Mouse (Mus musculus) left cerebral cortex, postnatal 10 days (tissue): ENCODE data around the gene Gfm2. TPM values are rescaled to one million over a fixed set of nuclear protein-coding genes. Genes with fewer than 3 reads are reported as not detected.

Experiments
- DNase-seq, 2 experiments: peaks; one replicate each; pipeline ENCODE4 v3.0.0; 2021 to 2022; ENCODE audit warnings: low spot score in 2 of 2, mixed read lengths in 1 of 2; ENCODE audit errors: extremely low spot score in 1 of 2
- intact Hi-C: fragments of 180-260 bp; cut with DNase I; formaldehyde crosslinking; loops from one replicate; pipeline ENCODE4 v1.15.1; 2025
- total RNA-seq, 2 experiments: library from RNA; stranded (reverse); gene quantifications; 2 replicates each; pipeline ENCODE4 v1.2.3; 2021

The Gfm2 gene
- total RNA-seq, 2 experiments from 2014 or later = 24.5 to 27.2 TPM

GRCm38 (mm10) chr13:97184168-97184567 lies 46.4 kb downstream of the Gfm2 start:
- intact Hi-C loops = no loop called here

GRCm38 (mm10) chr13:97184656-97185055 lies 46.9 kb downstream of the Gfm2 start:
- no peak for DNase-seq
- intact Hi-C loops = no loop called here

More at GRCm38 (mm10) chr13:97184168-97184567, 46.4 kb downstream of the Gfm2 start:
- no peak for DNase-seq

- intact Hi-C loops = no loop called here
These were observed 48.6 kb downstream of the Gfm2 start for GRCm38 (mm10) chr13:97186346-97186745.

GRCm38 (mm10) chr13:97187693-97188092 lies 50.0 kb downstream of the Gfm2 start:
- intact Hi-C loops = no loop called here
- no peak for DNase-seq

More at GRCm38 (mm10) chr13:97186346-97186745, 48.6 kb downstream of the Gfm2 start:
- DNase-seq = no peak

- no peak for DNase-seq
- intact Hi-C loops = no loop called here
These were observed 54.9 kb downstream of the Gfm2 start for GRCm38 (mm10) chr13:97192649-97193048.

GRCm38 (mm10) chr13:97193420-97193819 lies 55.7 kb downstream of the Gfm2 start:
- intact Hi-C loops = no loop called here

GRCm38 (mm10) chr13:97196186-97196924 lies 58.6 kb downstream of the Gfm2 start:
- intact Hi-C loops = no loop called here
- DNase-seq = no peak

More at GRCm38 (mm10) chr13:97193420-97193819, 55.7 kb downstream of the Gfm2 start:
- DNase-seq = peak; percentile 78 to 81

GRCm38 (mm10) chr13:97196925-97197218 lies 59.1 kb downstream of the Gfm2 start:
- intact Hi-C loops = no loop called here
- no peak for DNase-seq

GRCm38 (mm10) chr13:97197932-97198562 lies 60.3 kb downstream of the Gfm2 start, which contains the start of gene Hexb:
Hexb (minus strand) TSS chr13:97198357.
- intact Hi-C loops = no loop called here
- DNase-seq = peak; percentile 81 to 95

GRCm38 (mm10) chr13:97199123-97199522 lies 61.4 kb downstream of the Gfm2 start:
- DNase-seq = no peak
- intact Hi-C loops = no loop called here

- intact Hi-C loops = no loop called here
These were observed 63.3 kb downstream of the Gfm2 start for GRCm38 (mm10) chr13:97201076-97201475.

GRCm38 (mm10) chr13:97201896-97202295 lies 64.2 kb downstream of the Gfm2 start:
- intact Hi-C loops = no loop called here
- no peak for DNase-seq

More at GRCm38 (mm10) chr13:97201076-97201475, 63.3 kb downstream of the Gfm2 start:
- no peak for DNase-seq

GRCm38 (mm10) chr13:97205052-97205701 lies 67.4 kb downstream of the Gfm2 start:
- DNase-seq = peak; percentile 85 to 86
- intact Hi-C loops = no loop called here

- intact Hi-C loops = no loop called here
- no peak for DNase-seq
These were observed 68.3 kb downstream of the Gfm2 start for GRCm38 (mm10) chr13:97206046-97206445.

GRCm38 (mm10) chr13:97207472-97208111 lies 69.9 kb downstream of the Gfm2 start:
- intact Hi-C loops = no loop called here

GRCm38 (mm10) chr13:97208112-97208478 lies 70.4 kb downstream of the Gfm2 start:
- DNase-seq = no peak
- intact Hi-C loops = no loop called here

More at GRCm38 (mm10) chr13:97207472-97208111, 69.9 kb downstream of the Gfm2 start:
- DNase-seq = no peak

GRCm38 (mm10) chr13:97208500-97209010 lies 70.8 kb downstream of the Gfm2 start:
- intact Hi-C loops = no loop called here

GRCm38 (mm10) chr13:97214583-97215268 lies 77.0 kb downstream of the Gfm2 start:
- DNase-seq = no peak
- intact Hi-C loops = no loop called here

More at GRCm38 (mm10) chr13:97208500-97209010, 70.8 kb downstream of the Gfm2 start:
- no peak for DNase-seq

- intact Hi-C loops = no loop called here
These were observed 77.8 kb downstream of the Gfm2 start for GRCm38 (mm10) chr13:97215563-97215962.

More at GRCm38 (mm10) chr13:97215563-97215962, 77.8 kb downstream of the Gfm2 start:
- DNase-seq = no peak
